ENCODE assay signal across 8 mouse cellular contexts in the genomic region with DNA sequence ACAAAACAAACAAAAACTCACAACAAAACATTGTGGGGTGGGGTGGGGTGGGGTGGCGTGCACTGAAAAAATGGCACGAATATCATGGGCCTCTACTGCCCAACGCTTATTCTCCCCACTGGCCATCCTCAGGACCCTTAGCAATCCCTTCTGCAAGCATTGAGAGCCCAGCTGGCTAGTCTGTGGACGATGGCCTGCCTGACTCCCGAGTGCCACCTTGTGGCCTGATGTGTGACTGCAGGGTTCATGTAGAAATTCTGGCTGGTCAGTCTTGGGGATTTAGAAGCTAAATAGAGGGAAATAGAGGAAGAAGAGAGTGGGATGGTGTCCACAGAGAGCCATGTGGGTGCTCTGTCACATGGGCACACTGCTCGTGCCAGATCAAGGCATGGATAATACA.
DNase-seq lines count a peak whose midpoint lies in the region.

No protein-coding gene starts in this region.

- DNase-seq in heart, adult 18-20 months = peak; percentile 48 to 84
- no peak for DNase-seq in heart, postnatal 25 days (ENCODE audit: low spot score)
- peak; percentile 44 for DNase-seq in T-cell, adult 2 months (ENCODE audit: low spot score)
- DNase-seq in cerebellum, postnatal 36 days = peak; percentile 84 to 89
- peak; percentile 84 for DNase-seq in gastrocnemius, postnatal 10 days
- peak; percentile 62 for DNase-seq in layer of hippocampus, adult 9-10 months (ENCODE audit: low spot score)
- DNase-seq in lung, postnatal 4 days = peak; percentile 71 to 81
- DNase-seq in right cerebral cortex, postnatal 4 days = peak; percentile 77

- intact Hi-C loops in heart, postnatal 25 days (cut with DNase I) = loop anchor here (1.0 kb wide), 1 partner anchor 71 kb away; no protein-coding TSS in a partner anchor
